Mouse (Mus musculus) mesoderm, embryonic 11.5 days (tissue): ENCODE measurements around the gene Ptprz1.
"Not testable (repeated sequence)": the region's sequence is repeated elsewhere in the genome, so short reads cannot be mapped to it uniquely, and the experiment has no call there.

Experiments used
- DNase-seq: peaks from one replicate; pipeline ENCODE4 v3.0.0-alpha.2; 2012; ENCODE audit warnings: low read depth, low spot score

Gene Ptprz1

GRCm38 (mm10) chr6:23003152-23003551, 127.8 kb downstream of the Ptprz1 start:
- DNase-seq: no peak

- DNase-seq: no peak
These were observed 139.8 kb downstream of the Ptprz1 start for GRCm38 (mm10) chr6:23014988-23015613.

- peak; percentile 6 for DNase-seq
These were observed 152.9 kb downstream of the Ptprz1 start for GRCm38 (mm10) chr6:23028251-23028650.

- no peak for DNase-seq
These were observed 173.5 kb downstream of the Ptprz1 start for GRCm38 (mm10) chr6:23048836-23049235.

GRCm38 (mm10) chr6:23055734-23056133, 180.4 kb downstream of the Ptprz1 start:
- DNase-seq: no peak

- DNase-seq: no peak
These were observed 200.8 kb downstream of the Ptprz1 start for GRCm38 (mm10) chr6:23076060-23076459.

GRCm38 (mm10) chr6:23078273-23078672, 203.0 kb downstream of the Ptprz1 start:
- peak; percentile 28 for DNase-seq

GRCm38 (mm10) chr6:23079991-23080680, 204.8 kb downstream of the Ptprz1 start:
- DNase-seq: peak; percentile 12

GRCm38 (mm10) chr6:23084587-23085421, 209.5 kb downstream of the Ptprz1 start:
- no peak for DNase-seq

- DNase-seq: not testable (repeated sequence)
These were observed 214.0 kb downstream of the Ptprz1 start for GRCm38 (mm10) chr6:23089292-23089691.

GRCm38 (mm10) chr6:23090346-23091055, 215.2 kb downstream of the Ptprz1 start:
- not testable (repeated sequence) for DNase-seq
